Mouse (Mus musculus): Measurements from ENCODE around the gene Map3k11.

GRCm38 (mm10) chr19:5725767-5726515 lies 37.4 kb downstream of the Map3k11 start, which contains the start of gene Ehbp1l1:
- no peak for TF ChIP-seq CHD2 (IDR thresholded peaks at IDR 0.05; ENCODE audit: low read length)
- TF ChIP-seq CTCF (IDR thresholded peaks at IDR 0.05 in 2 of 3, conservative IDR thresholded peaks at IDR 0.05 in 1 of 3; ENCODE audit: control insufficient read depth in 1 of 3, insufficient read depth in 1 of 3, low read depth in 2 of 3, low read length in 3 of 3, poor library complexity in 1 of 3, severe bottlenecking in 1 of 3), result no peak
- peak; percentile 61 to 80; a peak in 2 of 4 replicates for TF ChIP-seq POLR2A (IDR thresholded peaks at IDR 0.05; ENCODE audit: control insufficient read depth in 1 of 2, insufficient read depth in 1 of 2, low read depth in 1 of 2, low read length in 2 of 2, poor library complexity in 1 of 2)
- TF ChIP-seq JUND (IDR thresholded peaks at IDR 0.05; ENCODE audit: low read depth, low read length), result no peak
- TF ChIP-seq NRF1 (IDR thresholded peaks at IDR 0.05; ENCODE audit: insufficient read depth, low read depth, low read length, poor library complexity, severe bottlenecking), result no peak
